Mouse (Mus musculus) right cerebral cortex, postnatal 10 days (tissue): ENCODE measurements around the gene Tmod1.

ENCODE experiments used
- DNase-seq, 2 experiments: peaks; one replicate each; pipeline ENCODE4 v3.0.0; 2021; ENCODE audit warnings: low spot score in 2 of 2

The Tmod1 gene

GRCm38 (mm10) chr4:46053323-46054107 lies 14.8 kb downstream of the Tmod1 start:
- no peak for DNase-seq

DNA sequence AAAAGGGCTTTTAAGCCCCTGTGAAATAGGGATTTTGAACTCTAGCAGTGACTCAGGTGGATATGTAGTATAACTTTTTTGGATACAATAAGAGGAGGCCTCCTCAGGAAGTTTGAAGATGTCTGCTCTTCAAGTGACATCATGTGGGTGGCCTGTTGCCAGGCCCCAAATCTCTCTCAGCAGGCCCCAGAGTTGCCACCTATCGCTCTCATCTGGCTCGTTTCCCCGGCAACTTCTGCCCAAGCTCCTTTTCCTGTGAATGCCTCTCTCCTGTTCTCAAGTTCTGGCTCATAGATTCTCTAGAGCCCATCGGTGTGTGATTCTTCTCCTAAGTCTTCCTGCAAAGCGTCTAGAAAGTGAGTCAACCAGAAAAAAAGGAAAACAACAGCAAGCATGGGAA lies 17.4 kb downstream of the Tmod1 start:
- DNase-seq: no peak

GRCm38 (mm10) chr4:46061259-46061962 lies 22.7 kb downstream of the Tmod1 start:
- DNase-seq: peak; percentile 78 to 88

DNA sequence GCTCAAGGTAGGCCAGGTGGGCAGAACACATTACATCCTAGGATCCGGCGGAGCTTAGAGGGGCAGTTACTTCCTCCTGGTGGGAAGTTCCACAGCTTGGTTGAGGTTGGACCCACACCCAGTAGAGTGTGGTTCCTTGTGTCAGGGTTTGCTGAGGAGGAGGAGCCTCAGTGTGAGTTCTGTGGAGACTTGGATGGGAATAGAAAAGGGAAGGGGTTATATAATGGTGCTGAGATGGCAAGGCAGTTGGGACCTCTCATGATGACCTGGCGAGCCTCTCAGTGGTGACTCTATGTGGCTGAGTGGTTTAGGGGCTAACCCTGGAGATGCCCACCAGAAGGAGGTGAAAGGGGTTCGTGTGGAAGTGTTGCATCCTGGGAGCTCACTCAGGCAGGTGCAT lies 25.1 kb downstream of the Tmod1 start:
- no peak for DNase-seq

- DNase-seq: no peak
These were observed 25.5 kb downstream of the Tmod1 start for GRCm38 (mm10) chr4:46064263-46064662.

- DNase-seq: no peak
These were observed 26.2 kb downstream of the Tmod1 start for GRCm38 (mm10) chr4:46064961-46065360.

- no peak for DNase-seq
These were observed 27.1 kb downstream of the Tmod1 start for GRCm38 (mm10) chr4:46065695-46066340.

DNA sequence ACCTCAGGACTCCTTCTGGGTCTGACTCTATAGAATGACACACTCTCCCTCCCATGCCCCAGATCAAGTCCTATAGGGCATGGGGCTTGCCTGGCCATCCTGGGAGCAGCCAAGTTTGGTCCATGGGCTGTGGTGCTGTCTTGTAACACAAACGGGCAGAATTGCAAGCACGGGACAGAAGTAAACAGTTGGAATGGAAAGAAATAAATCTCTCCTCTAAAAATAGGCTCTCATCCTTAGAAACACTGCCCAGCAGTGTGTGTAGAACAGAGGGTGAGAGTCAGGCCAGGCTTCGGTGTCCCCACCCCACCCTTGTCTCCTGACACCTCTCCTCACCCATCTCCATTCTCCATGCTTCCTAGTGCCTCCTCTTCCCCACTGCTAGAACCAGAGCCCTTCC lies 29.3 kb downstream of the Tmod1 start:
- no peak for DNase-seq

- DNase-seq: no peak
These were observed 29.8 kb downstream of the Tmod1 start for GRCm38 (mm10) chr4:46068573-46068972.

DNA sequence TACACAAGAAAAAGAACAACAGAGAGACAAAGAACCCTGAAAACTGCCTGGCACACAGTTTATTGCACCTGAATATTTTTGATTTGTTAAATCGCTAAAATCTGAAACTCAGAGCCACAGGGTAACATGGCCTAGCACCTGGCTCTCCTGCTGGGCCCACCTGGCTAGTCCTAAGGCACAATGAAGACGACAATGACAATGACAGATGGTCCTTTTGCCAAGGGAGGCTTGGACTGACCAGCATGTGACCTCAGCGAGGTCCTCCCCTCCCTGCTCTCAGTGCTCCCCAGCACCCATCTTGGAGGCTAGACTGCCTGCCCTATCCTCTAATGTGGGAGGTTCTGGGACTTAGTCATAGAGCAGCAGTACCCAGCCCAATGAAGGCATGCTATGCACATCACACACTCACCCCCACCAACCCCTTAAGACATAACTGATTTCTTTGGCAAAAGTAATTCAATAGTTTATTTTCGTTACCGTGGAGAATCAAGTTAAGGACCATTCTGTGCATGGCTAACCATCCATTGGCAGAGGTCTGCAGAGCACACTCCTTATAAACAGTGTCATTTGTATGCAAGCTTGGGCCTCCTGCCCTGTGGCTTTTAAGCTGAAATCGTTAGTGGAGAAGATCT lies 31.2 kb downstream of the Tmod1 start:
- no peak for DNase-seq

GRCm38 (mm10) chr4:46072631-46073030 lies 33.9 kb downstream of the Tmod1 start:
- no peak for DNase-seq

DNA sequence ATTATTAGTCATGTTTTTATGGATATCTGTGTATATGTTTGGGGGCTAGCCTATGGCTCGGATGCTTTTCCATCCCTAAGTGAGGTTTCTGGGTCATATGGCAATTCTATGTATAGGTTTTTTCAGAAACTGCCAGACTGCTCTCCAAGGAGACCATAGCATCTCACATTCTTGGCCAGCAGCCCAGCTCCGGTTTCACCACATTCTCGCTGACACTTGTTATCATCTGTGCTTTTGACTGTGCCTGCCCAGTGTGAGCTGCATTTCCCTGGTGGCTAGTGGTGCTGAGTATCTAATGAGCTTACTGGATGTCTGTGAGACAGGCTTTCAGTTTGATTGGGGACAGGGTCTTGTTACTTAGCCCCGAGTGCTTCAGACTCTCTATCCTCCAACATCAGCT lies 35.0 kb downstream of the Tmod1 start:
- DNase-seq: peak; percentile 77 to 78

- no peak for DNase-seq
These were observed 36.9 kb downstream of the Tmod1 start for GRCm38 (mm10) chr4:46075664-46076063.

DNA sequence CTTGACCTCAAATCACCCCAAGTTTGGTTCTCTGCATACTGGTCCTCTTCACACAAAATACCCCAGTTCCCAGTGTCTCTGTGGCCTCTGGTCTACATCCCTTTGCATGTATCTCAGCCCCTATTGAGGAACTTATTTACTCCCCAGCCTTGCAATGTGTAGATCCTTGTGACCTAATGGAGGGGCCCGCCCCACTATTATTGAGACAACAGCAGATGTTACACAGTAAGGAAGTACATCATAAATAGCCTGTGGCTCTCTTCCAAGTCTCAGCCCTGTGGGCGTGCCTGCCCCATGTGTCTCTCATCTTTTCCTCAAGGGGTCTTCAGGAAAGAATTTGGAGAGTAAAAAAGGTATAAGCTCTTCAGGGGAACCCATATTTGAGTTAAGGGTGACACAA lies 38.2 kb downstream of the Tmod1 start:
- DNase-seq: no peak

- no peak for DNase-seq
These were observed 41.5 kb downstream of the Tmod1 start for GRCm38 (mm10) chr4:46080261-46080660.

DNA sequence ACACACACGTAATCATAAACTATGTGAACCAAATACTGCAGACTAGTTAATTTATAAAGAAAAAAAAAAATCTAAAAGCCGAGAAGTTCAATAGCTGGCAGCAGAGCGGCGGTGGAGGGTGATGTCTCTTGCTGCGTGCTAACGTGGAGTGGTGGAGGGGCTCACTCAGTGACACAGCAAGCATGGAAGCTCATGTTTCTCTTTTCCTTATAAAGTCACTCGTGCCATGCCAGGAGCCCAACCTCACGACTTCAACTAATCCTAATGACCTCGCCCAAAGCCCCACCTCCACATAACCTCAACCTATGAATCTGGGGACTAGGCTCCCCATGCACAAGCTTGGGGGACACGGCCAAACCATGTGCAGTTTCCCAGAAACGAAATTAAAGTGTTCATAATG lies 43.8 kb downstream of the Tmod1 start:
- no peak for DNase-seq

GRCm38 (mm10) chr4:46084416-46085172 lies 45.9 kb downstream of the Tmod1 start:
- DNase-seq: no peak

GRCm38 (mm10) chr4:46085223-46085811 lies 46.6 kb downstream of the Tmod1 start:
- DNase-seq: no peak

GRCm38 (mm10) chr4:46086718-46087426 lies 48.1 kb downstream of the Tmod1 start:
- DNase-seq: peak; percentile 63 to 70

DNA sequence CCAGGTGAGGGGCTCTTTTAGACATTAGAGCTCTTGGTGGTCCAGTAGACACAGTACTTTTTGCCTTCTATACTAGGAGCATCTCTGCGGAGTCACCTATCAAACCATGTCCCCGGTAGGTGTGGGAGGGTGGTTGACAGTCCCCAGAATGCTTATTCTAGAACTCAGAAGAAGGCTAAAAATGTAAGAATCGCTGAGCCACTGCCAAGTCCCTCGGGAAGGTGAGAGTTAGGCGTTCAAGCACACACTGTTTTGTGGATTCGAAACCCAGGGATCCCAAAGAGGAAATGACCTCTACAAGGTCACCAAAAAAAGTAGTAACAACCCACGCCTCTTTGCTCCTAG lies 48.7 kb downstream of the Tmod1 start:
- DNase-seq: peak; percentile 60 to 70

- peak; percentile 80 to 84 for DNase-seq
These were observed 49.1 kb downstream of the Tmod1 start for GRCm38 (mm10) chr4:46087852-46088251.
